Mouse (Mus musculus) hindbrain, embryonic 10.5 days (tissue): ENCODE data around the gene Fyn. TPM values are rescaled to one million over a fixed set of nuclear protein-coding genes. Genes with fewer than 3 reads are reported as not detected.

Experiments used
- DNase-seq: peaks from one replicate; pipeline ENCODE4 v3.0.0-alpha.2; 2017; ENCODE audit warnings: low spot score
- H3K27ac ChIP-seq: fragments of 300-500 bp; sonication (generic); 2 replicates; pipeline ENCODE4 v1.5.1; 2016; ENCODE audit warnings: mild to moderate bottlenecking, moderate library complexity
- H3K27me3 ChIP-seq: fragments of 300-500 bp; sonication (generic); 2 replicates; pipeline ENCODE4 v1.6.1; 2016; ENCODE audit warnings: mild to moderate bottlenecking; ENCODE audit not compliant: poor library complexity, insufficient read depth, severe bottlenecking
- H3K36me3 ChIP-seq: fragments of 300-500 bp; sonication (generic); 2 replicates; pipeline ENCODE4 v1.6.1; 2016; ENCODE audit warnings: mild to moderate bottlenecking, moderate library complexity
- H3K4me1 ChIP-seq: fragments of 300-500 bp; sonication (generic); replicated peaks from 2 replicates; pipeline ENCODE4 v1.6.1; 2016; ENCODE audit warnings: mild to moderate bottlenecking
- H3K4me3 ChIP-seq: fragments of 300-500 bp; sonication (generic); 2 replicates; pipeline ENCODE4 v1.5.1; 2016; ENCODE audit warnings: mild to moderate bottlenecking, moderate library complexity
- H3K9me3 ChIP-seq: fragments of 300-500 bp; sonication (generic); 2 replicates; pipeline ENCODE4 v1.6.1; 2016; ENCODE audit warnings: mild to moderate bottlenecking, moderate library complexity
- WGBS: fragments of 180-500 bp; shearing (Covaris S2); methylation state at CpG from one replicate; pipeline ENCODE4 v1.1.7; 2016; 5-methylcytosine and 5-hydroxymethylcytosine counted together
- polyA plus RNA-seq: library from polyadenylated mRNA; unstranded; fragments of >200 nt; fragmentation: Nextera tagmentation; extraction: Ambion mirVana; gene quantifications from 2 replicates; pipeline ENCODE4 v1.2.1, GENCODE M21; 2016

Fyn gene
- polyA plus RNA-seq, 1 experiment from 2014 or later, result 34.1 TPM

DNA sequence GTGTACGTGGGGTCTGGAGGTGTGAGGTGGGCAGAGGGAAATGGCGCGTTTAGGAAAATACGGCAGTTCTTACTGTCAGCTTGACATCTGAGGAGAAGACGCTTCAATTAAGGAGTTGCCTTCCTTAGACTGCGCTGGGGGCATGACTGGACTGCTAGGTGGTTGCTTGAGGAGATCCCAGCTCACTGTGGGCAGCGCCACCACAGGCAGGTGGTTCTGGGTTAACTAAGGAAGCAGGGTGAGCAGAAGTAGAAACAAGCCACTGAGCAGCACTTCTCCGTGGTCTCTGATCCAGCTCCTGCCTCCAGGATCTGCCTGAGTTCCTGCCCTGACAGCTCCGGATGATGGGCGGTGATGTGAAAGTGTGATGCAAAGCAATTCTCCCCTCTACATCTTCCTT, 222.0 kb downstream of the Fyn start:
- no peak for DNase-seq
- Histone ChIP-seq H3K4me1 (peaks cover 42% of the 10 kb centered on the region), H3K4me3 (no peak overlapping the region), H3K36me3 (0 out of 2 replicates have a peak, but pooled peaks cover 4% of the 10 kb centered on the region), H3K9me3 (peaks cover 16% of the 10 kb centered on the region), H3K27ac (no peak overlapping the region), H3K27me3 (peaks cover 15% of the 10 kb centered on the region; the same call in 1 of the 2 replicates)
- 88% methylated on average over 10 of the region's 10 CpGs for WGBS

DNA sequence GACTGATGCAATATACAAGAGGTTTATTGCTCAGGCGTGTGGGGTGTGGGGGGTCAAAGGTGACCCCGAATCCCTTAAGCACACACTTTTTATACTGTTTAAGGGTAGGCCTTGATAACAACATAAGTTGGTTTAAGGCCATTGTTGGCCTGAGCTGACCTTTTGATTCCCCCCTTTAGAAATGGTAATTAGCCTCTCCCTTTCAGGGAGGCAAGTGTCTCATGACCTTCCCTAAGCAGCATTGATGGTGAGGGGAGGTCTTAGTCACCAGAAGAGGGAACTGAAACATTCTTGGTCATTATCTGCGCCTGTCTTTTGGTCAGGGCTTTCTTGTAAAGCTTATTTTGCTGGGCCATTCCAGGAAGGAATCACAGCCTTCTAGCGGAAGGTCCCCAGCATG, 223.8 kb downstream of the Fyn start:
- no peak for DNase-seq
- Histone ChIP-seq H3K27me3 (peaks cover 15% of the 10 kb centered on the region; the same call in 1 of the 2 replicates), H3K4me1 (peaks cover 42% of the 10 kb centered on the region), H3K36me3 (0 out of 2 replicates have a peak, but pooled peaks cover 4% of the 10 kb centered on the region), H3K4me3 (no peak overlapping the region), H3K9me3 (peaks cover 16% of the 10 kb centered on the region), H3K27ac (no peak overlapping the region)
- 56% methylated on average over 4 of the region's 4 CpGs for WGBS

DNA sequence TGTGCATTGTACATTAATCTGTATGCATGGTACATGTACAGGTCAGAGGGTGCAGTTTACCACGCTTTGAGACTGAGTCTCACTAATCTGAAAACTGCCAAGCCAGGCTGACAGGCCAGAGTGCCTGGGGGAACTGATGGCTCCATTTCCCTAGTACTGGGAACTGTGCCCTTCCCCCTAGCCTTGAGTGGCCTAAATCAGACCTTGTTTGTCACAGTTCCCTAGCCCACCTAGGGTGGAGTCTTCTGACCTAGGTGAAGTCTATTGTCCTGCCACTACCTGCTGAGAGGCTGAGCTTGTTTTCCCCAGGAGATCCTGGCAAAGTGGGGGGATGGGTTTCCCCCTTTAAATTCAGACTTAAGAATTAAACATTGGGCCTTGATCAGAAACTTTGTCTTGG, 226.1 kb downstream of the Fyn start:
- H3K27me3 ChIP-seq, result peaks cover 12% of the 10 kb centered on the region; the same call in 1 of the 2 replicates
- 65% methylated on average over 1 of the region's 1 CpGs for WGBS
- DNase-seq, result no peak

GRCm38 (mm10) chr10:39595862-39596261, 227.2 kb downstream of the Fyn start:
- Histone ChIP-seq H3K9me3 (peaks cover 16% of the 10 kb centered on the region), H3K4me3 (no peak overlapping the region), H3K4me1 (peaks cover 26% of the 10 kb centered on the region), H3K27me3 (0 out of 2 replicates have a peak, but pooled peaks cover under 1% of the 10 kb centered on the region), H3K27ac (no peak overlapping the region), H3K36me3 (0 out of 2 replicates have a peak, but pooled peaks cover 4% of the 10 kb centered on the region)
- DNase-seq, result no peak
- WGBS, result 90% methylated on average over 3 of the region's 3 CpGs

More for the DNA sequence above, 226.1 kb downstream of the Fyn start:
- H3K4me1 ChIP-seq, result peaks cover 27% of the 10 kb centered on the region
- no peak overlapping the region for H3K4me3 ChIP-seq
- H3K27ac ChIP-seq, result no peak overlapping the region
- 0 out of 2 replicates have a peak, but pooled peaks cover 4% of the 10 kb centered on the region for H3K36me3 ChIP-seq
- peaks cover 16% of the 10 kb centered on the region for H3K9me3 ChIP-seq

DNA sequence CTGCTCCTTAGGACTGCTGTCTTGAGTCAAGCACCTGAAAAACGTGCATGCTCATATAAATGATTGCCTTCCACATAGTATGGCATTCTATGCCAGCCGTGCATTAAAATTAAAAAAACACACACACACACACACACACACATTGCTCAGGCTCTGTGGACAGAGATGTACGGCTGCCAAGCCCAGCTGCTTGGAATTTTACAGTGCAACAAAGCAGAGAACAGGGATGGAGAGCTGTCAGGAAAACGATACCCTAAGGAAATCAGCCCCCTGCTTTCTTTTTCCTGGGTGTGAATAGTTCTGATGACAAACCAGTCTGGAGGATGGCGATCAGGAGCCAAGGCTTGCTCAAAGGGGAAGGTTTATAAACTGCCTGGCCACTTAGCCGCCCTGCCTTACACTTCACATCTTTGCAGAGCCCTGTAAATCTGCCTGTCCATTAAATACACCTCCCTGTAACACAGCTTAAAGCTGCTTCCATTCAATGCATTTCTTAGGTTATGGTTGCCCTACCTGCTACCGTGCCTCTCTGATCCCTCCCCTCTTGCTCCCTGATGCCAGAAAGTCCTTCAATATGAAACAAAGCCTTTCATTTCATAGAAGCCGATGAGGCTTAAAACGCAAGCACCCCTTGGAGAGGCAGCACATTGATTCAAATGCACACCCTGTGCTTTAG, 228.6 kb downstream of the Fyn start:
- H3K9me3 ChIP-seq, result peaks cover 16% of the 10 kb centered on the region
- H3K27ac ChIP-seq, result no peak overlapping the region
- no peak for DNase-seq
- no peak overlapping the region for H3K4me3 ChIP-seq
- H3K4me1 ChIP-seq, result peaks cover 25% of the 10 kb centered on the region
- no peaks in the 10 kb centered on the region for H3K27me3 ChIP-seq
- 61% methylated on average over 9 of the region's 9 CpGs for WGBS
- 0 out of 2 replicates have a peak, but pooled peaks cover 4% of the 10 kb centered on the region for H3K36me3 ChIP-seq

DNA sequence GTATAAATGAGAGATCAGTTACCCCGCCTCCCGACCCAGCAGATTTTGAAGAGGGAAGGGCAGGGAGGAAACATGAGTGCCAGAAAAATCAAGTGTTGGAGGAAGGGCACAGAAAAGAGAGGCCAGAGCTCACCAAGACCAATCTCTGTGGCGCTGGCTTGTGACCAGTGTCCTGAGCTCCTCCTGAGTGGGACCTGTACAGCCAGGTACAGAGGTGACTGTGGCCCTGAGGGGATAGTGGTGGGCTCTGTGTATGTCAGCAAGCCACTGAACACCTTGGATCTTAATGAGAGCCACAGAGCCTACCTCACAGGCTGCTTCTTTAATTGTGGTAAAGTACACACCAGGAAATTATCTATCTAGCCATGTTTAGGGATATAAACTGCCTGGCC, 229.1 kb downstream of the Fyn start:
- no peak overlapping the region for H3K4me3 ChIP-seq
- H3K27ac ChIP-seq, result no peak overlapping the region
- WGBS, result 66% methylated on average over 3 of the region's 3 CpGs
- no peaks in the 10 kb centered on the region for H3K27me3 ChIP-seq
- H3K4me1 ChIP-seq, result peaks cover 20% of the 10 kb centered on the region
- no peak for DNase-seq
- peaks cover 16% of the 10 kb centered on the region for H3K9me3 ChIP-seq
- H3K36me3 ChIP-seq, result 0 out of 2 replicates have a peak, but pooled peaks cover 4% of the 10 kb centered on the region

GRCm38 (mm10) chr10:39599601-39600000, 230.9 kb downstream of the Fyn start:
- Histone ChIP-seq H3K9me3 (peaks cover 3% of the 10 kb centered on the region; the same call in 1 of the 2 replicates), H3K4me3 (no peak overlapping the region), H3K36me3 (no peaks in the 10 kb centered on the region), H3K27me3 (no peaks in the 10 kb centered on the region), H3K27ac (no peak overlapping the region), H3K4me1 (peaks cover 18% of the 10 kb centered on the region)
- WGBS, result 92% methylated on average over 4 of the region's 4 CpGs
- DNase-seq, result no peak

DNA sequence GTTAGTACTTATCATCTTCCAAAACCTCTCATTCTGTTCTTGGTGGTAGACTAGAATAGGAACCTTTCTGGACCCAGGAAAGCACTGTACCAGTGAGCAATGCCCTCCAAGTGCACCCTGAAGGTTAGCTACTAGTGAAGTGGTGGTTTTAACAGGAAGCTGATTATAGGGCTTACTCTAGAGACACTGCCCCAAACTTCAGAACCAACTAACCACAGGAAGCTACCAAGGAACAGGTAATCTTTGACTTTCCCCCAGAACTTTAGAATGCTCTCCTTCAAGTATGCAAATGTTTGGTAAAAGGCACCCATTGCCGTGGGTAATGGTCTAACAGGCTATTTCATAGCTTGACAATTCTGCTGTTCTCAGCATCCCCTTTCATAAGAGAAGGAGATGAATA, 231.5 kb downstream of the Fyn start:
- Histone ChIP-seq H3K36me3 (no peaks in the 10 kb centered on the region), H3K4me3 (no peak overlapping the region), H3K27me3 (no peaks in the 10 kb centered on the region), H3K9me3 (peaks cover 6% of the 10 kb centered on the region; the same call in 1 of the 2 replicates), H3K4me1 (peaks cover 16% of the 10 kb centered on the region), H3K27ac (no peak overlapping the region)
- WGBS, result 70% methylated on average over 1 of the region's 1 CpGs
- no peak for DNase-seq

- Histone ChIP-seq H3K27me3 (no peaks in the 10 kb centered on the region), H3K27ac (no peak overlapping the region), H3K36me3 (no peaks in the 10 kb centered on the region), H3K9me3 (peaks cover 11% of the 10 kb centered on the region; the same call in 1 of the 2 replicates), H3K4me1 (peaks cover 11% of the 10 kb centered on the region), H3K4me3 (no peak overlapping the region)
- WGBS, result 91% methylated on average over 5 of the region's 5 CpGs
- DNase-seq, result no peak
These were observed 232.4 kb downstream of the Fyn start for GRCm38 (mm10) chr10:39601068-39601467.

DNA sequence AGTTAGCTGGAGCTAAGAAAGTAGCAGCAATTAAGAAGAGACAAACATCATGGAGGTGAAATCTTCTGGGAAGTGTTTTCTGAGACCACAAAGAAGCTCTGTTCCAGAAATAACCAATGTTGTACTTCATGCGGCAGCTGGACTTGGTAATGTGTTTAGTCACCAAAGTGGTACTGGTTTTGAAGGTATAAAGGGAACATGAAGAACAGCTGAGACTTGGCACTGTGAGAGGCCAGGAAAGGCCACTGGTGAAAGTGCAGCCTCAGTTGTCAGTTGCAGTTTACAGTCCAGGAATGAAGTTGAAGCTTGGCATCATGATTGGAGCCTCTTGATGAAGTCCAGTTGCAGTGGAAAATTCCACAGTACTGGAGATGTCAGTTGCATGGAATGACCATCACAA, 237.8 kb downstream of the Fyn start:
- no peaks in the 10 kb centered on the region for H3K36me3 ChIP-seq
- H3K4me3 ChIP-seq, result no peak overlapping the region
- no peak for DNase-seq
- 98% methylated on average over 1 of the region's 1 CpGs for WGBS
- H3K27ac ChIP-seq, result no peak overlapping the region
- peaks cover 18% of the 10 kb centered on the region for H3K9me3 ChIP-seq
- peaks cover 8% of the 10 kb centered on the region; the same call in 1 of the 2 replicates for H3K4me1 ChIP-seq
- H3K27me3 ChIP-seq, result no peaks in the 10 kb centered on the region

DNA sequence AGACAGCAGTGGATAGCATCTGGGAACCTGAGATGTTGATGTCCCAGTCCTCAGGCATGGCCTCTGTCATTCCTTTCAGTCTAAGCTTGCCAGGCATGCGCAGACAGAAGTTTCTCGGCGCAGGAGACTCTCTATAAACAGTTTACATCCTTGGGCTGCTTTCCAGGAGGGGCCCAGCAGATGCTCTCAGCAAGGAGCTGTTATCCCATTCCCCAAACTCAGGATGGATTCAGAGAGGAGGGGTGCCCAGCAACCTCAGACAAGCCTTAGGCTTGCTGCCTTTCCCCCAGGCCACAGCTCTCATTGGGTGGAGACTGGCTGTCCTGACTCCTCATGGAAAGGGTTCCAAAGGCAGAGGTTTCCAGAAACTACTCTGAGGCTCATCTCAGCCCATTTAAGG, 242.6 kb downstream of the Fyn start:
- Histone ChIP-seq H3K36me3 (no peaks in the 10 kb centered on the region), H3K4me1 (peaks cover 34% of the 10 kb centered on the region), H3K4me3 (no peak overlapping the region), H3K27me3 (no peaks in the 10 kb centered on the region), H3K9me3 (peaks cover 6% of the 10 kb centered on the region), H3K27ac (no peak overlapping the region)
- DNase-seq, result no peak
- WGBS, result 82% methylated on average over 3 of the region's 3 CpGs

DNA sequence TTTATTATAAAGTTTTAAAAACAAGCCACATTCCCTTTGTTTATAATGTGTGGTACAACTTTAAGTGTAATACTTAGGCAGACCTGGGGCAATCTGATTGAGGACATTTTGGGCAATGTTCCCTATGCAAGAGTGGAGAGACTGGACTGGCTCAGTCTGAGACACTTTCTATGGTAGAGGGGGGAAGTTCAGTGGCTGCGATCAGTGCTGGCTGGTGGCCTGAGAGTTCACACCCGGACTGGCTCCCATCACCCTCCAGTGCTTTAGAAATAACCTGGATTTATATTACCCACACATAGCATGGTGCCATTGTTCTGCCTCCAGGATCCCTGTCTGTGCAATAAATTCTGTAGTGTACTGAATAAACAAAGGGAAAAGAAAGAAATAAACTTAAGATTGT, 243.5 kb downstream of the Fyn start:
- H3K27me3 ChIP-seq, result no peaks in the 10 kb centered on the region
- WGBS, result 79% methylated on average over 2 of the region's 2 CpGs
- H3K27ac ChIP-seq, result no peak overlapping the region
- H3K4me3 ChIP-seq, result no peak overlapping the region
- H3K4me1 ChIP-seq, result peaks cover 34% of the 10 kb centered on the region
- no peaks in the 10 kb centered on the region; the same call in none of the 2 replicates for H3K9me3 ChIP-seq
- no peaks in the 10 kb centered on the region for H3K36me3 ChIP-seq
- DNase-seq, result no peak

DNA sequence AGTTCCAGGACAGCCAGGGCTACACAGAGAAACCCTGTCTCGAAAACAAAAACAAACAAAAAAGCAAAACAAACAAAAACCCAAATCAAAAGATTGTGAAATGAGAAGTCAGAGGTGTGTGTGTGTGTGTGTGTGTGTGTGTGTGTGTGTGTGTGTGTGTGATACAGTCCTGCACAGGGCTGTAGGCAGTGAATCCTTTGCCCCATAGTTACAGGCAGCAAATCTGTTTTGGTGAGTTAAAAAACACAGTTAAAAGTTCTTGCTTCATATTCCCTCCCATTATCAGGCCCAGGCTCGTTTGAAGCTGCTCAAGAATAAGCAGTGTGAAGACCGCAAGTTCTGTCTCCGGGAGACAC, 244.0 kb downstream of the Fyn start, which contains the start of gene Traf3ip2:
Gene Traf3ip2 (plus strand): TSS at position 302 of the 356 bp plus-strand sequence.
- Histone ChIP-seq H3K36me3 (no peaks in the 10 kb centered on the region), H3K4me3 (peak within 1 kb of the TSS; percentile 43), H3K27me3 (no peaks in the 10 kb centered on the region), H3K27ac (peak within 1 kb of the TSS; percentile 76), H3K9me3 (no peaks in the 10 kb centered on the region; the same call in none of the 2 replicates), H3K4me1 (peaks cover 34% of the 10 kb centered on the region)
- WGBS, result 44% methylated on average over 4 of the region's 4 CpGs
- DNase-seq, result no peak
